19 mouse cellular contexts compared by ENCODE assay signal in the genomic region with DNA sequence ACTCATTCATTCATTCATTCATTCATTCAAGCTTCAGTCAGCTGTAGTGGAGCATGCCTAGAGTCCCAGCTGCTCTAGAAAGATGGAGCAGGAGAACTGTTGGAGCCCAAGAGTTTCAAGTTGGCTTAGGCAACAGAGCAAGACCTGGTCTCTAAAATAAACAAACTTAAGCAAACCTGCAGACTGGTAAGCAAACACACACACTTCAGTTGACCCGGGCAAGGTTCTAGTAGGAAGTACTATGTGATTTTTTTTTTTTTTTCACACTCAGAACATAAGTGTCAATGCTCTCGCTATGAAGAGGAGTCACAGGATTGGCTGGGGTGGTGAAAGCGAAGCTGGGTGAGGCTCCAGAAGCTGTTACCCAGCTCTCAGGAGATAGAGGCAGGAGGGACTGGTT. TPM values are rescaled to one million over a fixed set of nuclear protein-coding genes. Genes with fewer than 3 reads are reported as not detected.
"Had no signal": no experiment of that assay in that cellular context is flagged by ENCODE, and none has a peak within 500 bp of the region (broad histone marks: within the 10 kb centered on the region; RNA-seq: fewer than 3 reads in every experiment).

No protein-coding gene starts in this region.

- DNase-seq: kidney, adult 2 months; kidney, postnatal 25 days; layer of hippocampus, adult 9-11 months; layer of hippocampus, postnatal 36 days; left cerebral cortex, postnatal 4 days; liver, embryonic 13.5 days; thymus, postnatal 25 days had no signal

- H3K9me3 ChIP-seq: limb, embryonic 12.5 days; limb, embryonic 15.5 days; liver, embryonic 13.5 days; lung, embryonic 15.5 days; megakaryocyte, embryonic 14.5 days; midbrain, embryonic 10.5 days; midbrain, embryonic 13.5 days had no signal

- H3K4me3 ChIP-seq: layer of hippocampus, adult 2 months; left cerebral cortex, adult 2 months; limb, embryonic 12.5 days; limb, embryonic 15.5 days; liver, embryonic 13.5 days; lung, embryonic 15.5 days; megakaryocyte, embryonic 14.5 days; midbrain, embryonic 10.5 days; midbrain, embryonic 13.5 days had no signal

- H3K9ac ChIP-seq: limb, embryonic 12.5 days; limb, embryonic 15.5 days; liver, embryonic 13.5 days; lung, embryonic 15.5 days; midbrain, embryonic 13.5 days had no signal

- H3K27me3 ChIP-seq: limb, embryonic 12.5 days; limb, embryonic 15.5 days; liver, embryonic 13.5 days; lung, embryonic 15.5 days; midbrain, embryonic 13.5 days had no signal

- H3K27ac ChIP-seq: kidney, postnatal 0 days; layer of hippocampus, adult 2 months; left cerebral cortex, adult 2 months; limb, embryonic 12.5 days; limb, embryonic 15.5 days; liver, embryonic 13.5 days; lung, embryonic 15.5 days; midbrain, embryonic 10.5 days; midbrain, embryonic 13.5 days had no signal

- ATAC-seq: intestine, postnatal 0 days; midbrain, embryonic 13.5 days; midbrain, embryonic 16.5 days had no signal

- H3K36me3 ChIP-seq: limb, embryonic 12.5 days; limb, embryonic 15.5 days; liver, embryonic 13.5 days; lung, embryonic 15.5 days; midbrain, embryonic 10.5 days; midbrain, embryonic 13.5 days had no signal

- H3K4me2 ChIP-seq: limb, embryonic 12.5 days; limb, embryonic 15.5 days; liver, embryonic 13.5 days; lung, embryonic 15.5 days; midbrain, embryonic 13.5 days had no signal

RNA-seq across cellular contexts. Expression of a gene that starts 54.4 kb away (rescaled TPM):
- total RNA-seq: layer of hippocampus, postnatal 36 days had no signal
- polyA plus RNA-seq: midbrain, embryonic 13.5 days; neural tube, embryonic 14.5 days had no signal
